Mouse (Mus musculus) left cerebral cortex, postnatal 36 days (tissue): Measurements from ENCODE around the gene Cuta. TPM values are rescaled to one million over a fixed set of nuclear protein-coding genes. Genes with fewer than 3 reads are reported as not detected.
"Not testable (repeated sequence)": the region's sequence is repeated elsewhere in the genome, so short reads cannot be mapped to it uniquely, and the experiment has no call there.

Source experiments
- DNase-seq, 2 experiments: peaks; one replicate each; pipeline ENCODE4 v3.0.0; 2021 to 2022; ENCODE audit warnings: low spot score in 2 of 2, mixed read lengths in 1 of 2
- intact Hi-C: fragments of 180-260 bp; cut with DNase I; formaldehyde crosslinking; loops from one replicate; pipeline ENCODE4 v1.15.1; 2025
- total RNA-seq, 2 experiments: library from RNA; stranded (reverse); gene quantifications; 2 replicates each; pipeline ENCODE4 v1.2.3; 2021

The Cuta gene
- total RNA-seq, result 100 to 1,000 TPM in 1 of 2 experiments, 10 to 100 TPM in 1; 99.1 to 111 TPM

GRCm38 (mm10) chr17:26939178-26939972 is at the start of gene Cuta:
Cuta (minus strand) TSS chr17:26939569.
- DNase-seq, result peak; percentile 100
- intact Hi-C loops, result loop anchor here (10.0 kb wide), 1 partner anchor 185 kb away; no protein-coding TSS in a partner anchor

DNA sequence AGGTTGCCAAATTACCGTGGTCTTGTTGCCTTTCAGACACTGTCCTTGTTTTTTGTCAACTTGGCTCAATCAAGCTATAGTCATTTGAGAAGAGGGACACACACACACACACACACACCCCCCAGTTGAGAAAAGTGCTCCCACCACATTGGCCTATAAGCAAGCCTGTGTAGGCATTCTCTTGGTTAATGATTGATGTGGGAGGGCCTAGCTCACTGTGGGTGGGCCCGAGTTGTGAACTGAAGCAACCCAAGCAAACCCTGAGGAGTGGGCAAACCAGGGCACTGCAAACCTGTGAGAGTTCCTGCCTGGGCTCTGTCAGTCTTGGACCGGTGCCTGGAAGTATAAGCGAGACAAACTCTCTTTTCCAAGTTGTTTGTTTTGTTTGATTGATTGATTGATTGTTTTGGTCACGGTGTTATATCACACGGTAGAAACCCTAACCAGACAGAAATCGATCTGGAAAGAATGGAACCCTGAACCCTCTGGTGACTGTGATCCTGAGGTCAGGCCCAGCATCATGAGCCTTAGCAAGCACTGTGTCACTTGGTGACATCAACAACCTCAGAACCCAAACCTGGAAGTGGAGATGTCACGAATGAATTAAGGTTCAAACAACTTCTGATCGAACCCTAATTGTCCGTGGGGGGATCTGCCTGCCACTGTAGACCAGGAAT is 46.3 kb upstream of the Cuta start:
- intact Hi-C loops, result no loop called here
- DNase-seq, result no peak

DNA sequence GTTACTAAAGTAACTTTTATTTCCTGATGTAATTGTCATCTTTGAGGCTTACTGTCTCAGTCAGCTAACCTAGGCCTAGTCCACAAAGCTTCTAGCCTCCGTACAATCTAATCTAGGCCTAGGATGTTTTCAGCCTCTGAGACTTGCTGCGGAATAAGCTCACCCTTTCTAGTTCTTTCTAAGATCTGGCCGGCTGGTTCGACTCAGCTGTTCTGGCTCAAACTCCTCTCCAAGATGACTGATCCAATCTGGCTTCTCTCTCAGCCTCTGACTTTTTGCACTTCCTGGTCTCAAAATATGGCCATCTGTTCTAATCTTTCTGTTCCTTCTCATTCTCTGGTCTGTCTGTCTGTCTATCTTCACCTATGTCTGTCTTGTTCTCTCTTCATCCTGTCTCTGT is 44.0 kb upstream of the Cuta start:
- intact Hi-C loops, result no loop called here
- DNase-seq, result no peak

DNA sequence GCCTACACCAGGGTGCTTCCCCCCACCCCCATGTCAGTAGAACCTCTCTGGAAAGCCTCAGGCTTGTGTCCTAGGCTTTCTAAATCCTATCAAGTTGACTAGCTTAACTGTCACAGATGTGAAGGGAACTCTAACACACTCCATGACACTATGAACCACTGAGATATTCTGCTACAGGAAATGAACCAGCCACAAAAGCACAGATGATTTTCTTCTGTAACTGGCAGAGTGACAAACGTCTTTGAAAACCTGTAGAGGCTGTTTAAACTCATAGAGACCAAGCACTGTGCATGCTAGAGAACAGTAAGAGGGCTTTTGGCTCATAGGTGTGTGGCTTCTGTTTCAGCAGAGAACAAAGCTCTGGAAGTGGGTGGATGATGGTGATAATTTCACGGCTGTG is 41.7 kb upstream of the Cuta start:
- intact Hi-C loops, result no loop called here
- no peak for DNase-seq

- DNase-seq, result no peak
- intact Hi-C loops, result no loop called here
These were observed 40.1 kb upstream of the Cuta start for GRCm38 (mm10) chr17:26979426-26979825.

DNA sequence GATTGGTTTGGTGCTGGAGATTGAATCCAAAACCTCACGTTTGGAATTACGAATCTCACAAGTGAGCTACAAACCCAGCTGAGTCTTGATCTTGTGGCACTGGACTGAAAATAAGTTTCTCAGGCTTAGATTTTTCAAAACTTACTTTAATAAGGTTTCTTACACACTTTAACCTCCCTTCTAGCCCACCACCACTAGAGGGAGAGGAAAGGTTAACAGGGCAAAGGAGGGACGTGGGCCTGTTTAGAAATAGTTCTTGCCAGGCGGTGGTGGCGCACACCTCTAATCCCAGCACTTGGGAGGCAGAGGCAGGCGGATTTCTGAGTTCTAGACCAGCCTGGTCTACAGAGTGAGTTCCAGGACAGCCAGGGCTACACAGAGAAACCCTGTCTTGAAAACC is 38.0 kb upstream of the Cuta start:
- DNase-seq, intact Hi-C loops: not testable (repeated sequence)

GRCm38 (mm10) chr17:26975415-26975814 is 36.0 kb upstream of the Cuta start:
- DNase-seq, result no peak
- intact Hi-C loops, result no loop called here

GRCm38 (mm10) chr17:26974547-26974946 is 35.2 kb upstream of the Cuta start:
- no peak for DNase-seq
- intact Hi-C loops, result loop anchor here (5.0 kb wide), 1 partner anchor 53 kb away; the partner anchor contains the start of gene Bak1

DNA sequence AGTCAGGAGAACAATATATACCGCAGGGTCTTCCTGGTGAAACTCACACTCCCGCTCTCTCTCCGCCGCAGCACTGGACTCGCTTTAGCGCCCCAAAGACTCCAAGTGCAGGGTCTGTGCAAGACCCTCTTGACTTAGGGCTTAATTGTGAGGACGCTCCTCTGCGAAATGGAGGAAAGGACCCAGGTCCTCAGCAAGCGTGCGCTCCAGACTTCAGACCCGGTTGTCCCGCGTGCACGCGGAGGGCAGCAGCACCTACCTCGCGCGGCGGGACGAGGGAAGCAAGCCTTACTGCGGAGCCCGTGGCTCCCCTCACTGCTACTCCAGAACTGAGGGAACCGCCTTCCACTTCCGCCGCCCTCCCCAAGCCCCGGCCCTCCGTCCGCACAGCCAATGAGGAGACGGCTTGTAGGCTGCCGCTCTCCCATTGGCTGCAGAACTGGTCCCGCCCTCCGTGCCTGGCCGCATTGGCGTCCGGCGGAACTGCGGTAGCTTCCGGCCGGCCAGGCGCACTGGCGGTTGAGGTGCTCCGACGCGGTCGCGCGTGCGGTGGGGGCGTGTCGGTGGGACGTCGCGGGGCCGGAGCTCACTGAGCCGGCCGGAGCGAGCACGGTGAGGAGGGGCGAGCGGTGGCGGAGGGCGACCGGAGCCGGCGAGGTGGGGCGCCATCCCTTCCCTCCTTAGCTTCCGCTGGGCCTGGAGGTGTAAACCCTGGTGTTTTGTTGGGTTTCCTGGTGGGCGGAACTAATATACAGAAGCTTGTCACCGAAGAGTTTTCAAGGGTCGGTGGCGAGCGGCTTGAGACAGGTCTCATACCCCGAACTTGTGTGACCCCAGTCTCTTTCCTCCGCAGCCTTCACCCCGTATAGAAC is 33.6 kb upstream of the Cuta start, which contains the start of gene Zbtb9:
Gene Zbtb9, plus strand, starts transcription at position 465 of the 872 bp plus-strand sequence.
- intact Hi-C loops, result loop anchor here (5.0 kb wide), 1 partner anchor 54 kb away; the partner anchor contains the start of gene Bak1
- DNase-seq, result peak; percentile 96 to 98

GRCm38 (mm10) chr17:26972107-26972506 is 32.7 kb upstream of the Cuta start:
- no peak for DNase-seq
- intact Hi-C loops, result loop anchor here (5.0 kb wide), 1 partner anchor 55 kb away; the partner anchor contains the start of gene Bak1

GRCm38 (mm10) chr17:26971247-26971905 is 32.0 kb upstream of the Cuta start:
- DNase-seq, result peak in 1 of 2 experiments; percentile 13
- intact Hi-C loops, result loop anchor here (5.0 kb wide), 1 partner anchor 56 kb away; the partner anchor contains the start of gene Bak1

GRCm38 (mm10) chr17:26970221-26970620 is 30.9 kb upstream of the Cuta start:
- intact Hi-C loops, result loop anchor here (5.0 kb wide), 1 partner anchor 57 kb away; the partner anchor contains the start of gene Bak1
- no peak for DNase-seq

DNA sequence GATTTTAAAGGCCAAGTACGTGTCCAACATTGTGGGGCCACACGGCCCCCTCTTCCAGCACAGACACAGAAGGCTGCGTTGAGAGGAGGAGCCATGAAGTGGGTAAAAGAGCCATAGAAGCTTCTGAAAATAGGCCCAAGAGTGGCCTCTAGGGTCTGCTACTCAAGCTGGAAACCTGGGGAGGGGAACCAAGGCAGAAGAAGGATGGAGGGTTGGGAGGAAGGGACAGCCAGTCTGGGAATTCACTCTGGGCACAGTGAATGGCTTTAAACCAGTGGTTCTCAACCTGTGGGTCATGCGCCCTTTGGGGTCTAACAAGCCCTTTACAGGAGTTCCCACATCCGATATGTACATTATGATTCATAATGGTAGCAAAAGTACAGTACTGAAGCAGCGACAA is 29.9 kb upstream of the Cuta start:
- intact Hi-C loops, result no loop called here
- peak in 1 of 2 experiments; percentile 3 for DNase-seq

DNA sequence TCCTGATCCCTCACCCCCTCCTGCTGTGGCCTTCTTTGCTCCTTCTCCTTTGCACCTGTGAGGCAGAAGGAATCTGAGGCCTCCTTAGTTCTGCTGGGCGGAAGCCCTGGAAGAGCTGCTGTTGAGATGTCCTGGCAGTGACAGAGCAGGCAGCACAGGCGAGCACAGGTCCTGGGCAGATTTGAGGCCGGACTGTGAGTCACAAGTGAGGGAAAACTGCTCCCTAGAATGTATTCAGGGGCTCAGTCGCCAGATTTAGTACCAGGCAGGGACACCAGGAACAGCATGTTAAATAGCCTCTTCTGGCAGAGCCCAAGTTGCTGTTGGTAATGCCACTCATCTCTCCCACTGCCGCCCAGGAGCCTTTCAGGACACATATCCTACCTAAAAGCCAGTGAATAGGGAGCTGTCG is 28.8 kb upstream of the Cuta start:
- intact Hi-C loops, result no loop called here
- peak in 1 of 2 experiments; percentile 71 for DNase-seq

GRCm38 (mm10) chr17:26967477-26967876 is 28.1 kb upstream of the Cuta start:
- intact Hi-C loops, result no loop called here
- DNase-seq, result no peak

- DNase-seq, result no peak
- intact Hi-C loops, result no loop called here
These were observed 27.6 kb upstream of the Cuta start for GRCm38 (mm10) chr17:26966993-26967392.

DNA sequence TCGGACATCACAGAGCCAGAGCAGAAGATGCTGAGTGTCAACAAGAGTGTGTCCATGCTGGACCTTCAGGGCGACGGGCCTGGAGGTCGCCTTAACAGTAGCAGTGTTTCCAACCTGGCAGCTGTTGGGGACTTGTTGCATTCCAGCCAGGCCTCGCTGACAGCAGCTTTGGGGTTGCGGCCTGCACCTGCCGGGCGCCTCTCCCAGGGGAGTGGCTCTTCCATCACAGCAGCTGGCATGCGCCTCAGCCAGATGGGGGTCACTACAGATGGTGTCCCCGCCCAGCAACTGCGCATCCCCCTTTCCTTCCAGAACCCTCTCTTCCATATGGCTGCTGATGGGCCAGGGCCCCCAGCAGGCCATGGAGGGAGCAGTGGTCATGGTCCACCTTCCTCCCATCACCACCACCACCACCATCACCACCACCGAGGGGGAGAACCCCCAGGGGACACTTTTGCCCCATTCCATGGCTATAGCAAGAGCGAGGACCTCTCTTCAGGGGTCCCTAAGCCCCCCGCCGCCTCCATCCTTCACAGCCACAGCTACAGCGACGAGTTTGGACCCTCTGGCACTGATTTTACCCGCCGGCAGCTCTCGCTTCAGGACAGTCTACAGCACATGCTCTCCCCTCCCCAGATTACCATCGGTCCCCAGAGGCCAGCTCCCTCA is 22.3 kb upstream of the Cuta start:
- DNase-seq, result no peak

DNA sequence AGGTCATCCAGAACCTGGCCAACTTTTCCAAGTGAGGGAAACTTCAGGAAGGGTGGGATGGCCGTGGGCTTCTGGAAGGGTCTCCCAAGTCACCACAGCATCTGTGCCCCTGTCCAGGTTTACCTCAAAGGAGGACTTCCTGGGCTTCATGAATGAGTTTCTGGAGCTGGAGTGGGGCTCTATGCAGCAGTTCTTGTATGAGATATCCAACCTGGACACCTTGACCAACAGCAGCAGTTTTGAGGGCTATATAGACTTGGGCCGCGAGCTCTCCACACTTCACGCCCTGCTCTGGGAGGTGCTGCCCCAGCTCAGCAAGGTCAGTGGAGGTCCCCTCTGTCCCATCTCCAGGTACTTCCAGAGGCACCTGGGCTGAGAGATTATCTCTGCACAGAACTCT is 20.4 kb upstream of the Cuta start:
- intact Hi-C loops, result no loop called here
- no peak for DNase-seq

More for the DNA sequence above, 22.3 kb upstream of the Cuta start:
- intact Hi-C loops, result no loop called here
